Mouse (Mus musculus) urinary bladder, adult 18-20 months (tissue): ENCODE measurements around the gene Hacd3.
"Not testable (repeated sequence)": the region's sequence is repeated elsewhere in the genome, so short reads cannot be mapped to it uniquely, and the experiment has no call there.

Experiments
- DNase-seq, 2 experiments: peaks; one replicate each; pipeline ENCODE4 v3.0.0; 2022; ENCODE audit warnings: low spot score in 2 of 2, mixed read lengths in 2 of 2

Hacd3 gene

DNA sequence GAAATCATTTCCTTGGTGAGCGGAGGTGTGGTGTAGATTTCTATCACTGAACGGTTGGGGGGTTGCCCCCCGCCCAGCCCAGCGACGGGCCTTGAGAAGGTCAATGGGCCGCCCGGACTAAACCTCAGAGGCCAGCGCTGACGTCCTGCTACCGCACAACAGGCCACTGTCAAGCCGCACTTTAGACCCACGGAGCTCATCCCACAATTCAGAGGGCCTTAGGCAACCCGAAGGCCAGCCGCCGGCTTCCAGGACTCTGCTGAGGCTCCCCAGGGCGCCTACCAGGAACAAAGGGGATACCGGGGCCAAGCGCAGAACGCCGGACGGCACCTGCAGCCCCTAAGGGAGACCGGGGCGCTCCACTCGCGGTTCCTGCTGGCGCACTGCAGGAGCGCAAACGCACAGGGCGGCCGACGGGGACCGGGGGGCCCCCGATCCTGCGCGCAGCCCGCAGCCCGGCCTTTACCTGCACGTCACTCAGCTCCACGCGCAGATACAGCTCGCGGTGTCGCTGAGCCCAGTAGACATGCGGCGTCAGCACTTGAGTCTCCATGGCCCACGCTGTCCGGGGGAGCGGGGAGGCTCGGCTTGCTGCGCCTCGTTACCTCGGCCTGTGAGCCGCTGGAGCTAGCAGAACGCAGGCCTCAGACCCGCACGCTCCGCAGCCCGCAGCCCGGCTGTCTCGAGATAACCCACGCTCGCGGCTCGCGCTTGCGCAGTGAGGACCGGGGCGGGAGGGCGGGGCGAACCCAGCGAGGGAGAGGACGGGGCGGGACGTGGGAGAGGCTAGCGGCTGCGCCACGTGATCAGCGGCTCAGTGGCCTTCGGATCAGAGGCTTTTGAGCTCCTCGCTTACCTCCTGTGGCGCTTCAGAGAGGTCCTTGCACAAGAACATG lies at the start of gene Hacd3:
Gene Hacd3, minus strand, starts transcription at position 703 of the 896 bp plus-strand sequence.
- peak; percentile 78 to 85 for DNase-seq

DNA sequence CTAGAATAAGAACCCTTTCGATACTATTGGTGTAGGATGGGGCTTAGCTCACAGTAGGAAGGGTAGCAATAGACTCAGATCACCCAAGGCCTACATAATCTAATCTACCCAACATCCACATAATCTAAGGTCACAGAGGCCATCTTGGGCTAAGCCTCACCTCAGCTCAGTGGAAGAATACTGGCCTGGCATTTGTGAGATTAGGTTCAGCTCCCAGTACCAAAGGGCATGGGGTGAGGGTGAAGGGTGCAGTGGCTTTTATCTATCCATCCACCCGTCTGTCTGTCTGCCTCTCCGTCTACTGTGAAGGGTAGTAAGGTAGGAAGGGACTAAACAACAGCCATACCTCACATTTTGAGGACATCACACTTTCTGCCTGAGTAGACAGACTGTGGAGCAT lies 49.1 kb upstream of the Hacd3 start:
- DNase-seq, result no peak

DNA sequence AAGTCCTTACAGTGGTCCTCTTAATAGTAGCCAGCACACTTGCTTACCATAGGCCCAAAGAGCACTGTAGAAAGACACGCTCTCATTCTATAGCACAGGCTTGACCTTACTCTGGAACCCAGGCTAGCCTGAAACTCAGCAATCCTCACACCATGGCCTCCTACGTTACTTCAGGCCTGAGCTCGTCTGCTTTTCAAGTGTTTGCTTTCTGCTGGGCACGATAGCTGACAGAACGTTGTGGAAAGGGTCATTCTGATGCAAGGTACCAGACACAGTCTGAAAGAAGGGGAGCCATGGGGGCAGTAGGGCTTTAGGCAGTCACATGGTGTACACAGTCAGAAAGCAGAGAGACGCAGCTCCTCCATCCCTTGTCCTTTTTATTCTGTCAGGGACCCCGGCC lies 42.8 kb upstream of the Hacd3 start:
- DNase-seq, result no peak

DNA sequence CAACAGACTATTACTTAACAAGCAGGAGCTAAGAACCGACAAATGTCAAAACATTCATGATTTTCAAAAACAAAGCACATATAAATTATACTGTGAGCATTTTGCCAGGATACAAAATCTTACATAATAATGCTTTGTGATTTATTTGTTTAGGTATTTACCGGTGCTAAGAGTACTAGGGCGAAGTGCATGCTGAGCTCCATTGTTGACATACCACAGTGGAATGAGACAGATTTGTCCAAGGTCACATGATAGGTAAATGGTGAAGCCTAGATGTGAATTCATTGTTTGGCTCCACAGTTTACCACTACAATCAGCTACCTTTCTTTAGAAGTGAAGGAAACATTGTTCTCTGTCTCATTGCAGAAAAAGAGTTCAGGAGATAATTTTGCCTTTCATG lies 29.5 kb upstream of the Hacd3 start:
- no peak for DNase-seq

DNA sequence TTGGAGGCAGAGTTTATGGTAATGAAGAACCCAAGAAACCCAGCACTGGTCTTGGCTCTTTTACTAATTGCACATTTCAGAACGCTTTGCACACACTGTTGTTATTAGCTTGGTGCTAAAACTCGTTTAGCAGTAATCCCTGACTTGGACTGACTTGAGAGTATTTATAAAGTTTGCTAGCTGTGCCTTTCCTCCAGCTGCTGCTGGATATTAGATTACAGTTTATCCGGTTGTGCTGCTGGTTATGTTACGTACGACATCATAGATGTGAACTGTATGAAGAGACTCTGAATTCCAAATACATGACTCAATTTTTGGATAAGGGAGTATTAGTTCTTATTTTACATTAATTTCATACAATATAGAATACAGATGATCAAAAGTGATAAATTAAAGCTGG lies 27.9 kb upstream of the Hacd3 start:
- no peak for DNase-seq

DNA sequence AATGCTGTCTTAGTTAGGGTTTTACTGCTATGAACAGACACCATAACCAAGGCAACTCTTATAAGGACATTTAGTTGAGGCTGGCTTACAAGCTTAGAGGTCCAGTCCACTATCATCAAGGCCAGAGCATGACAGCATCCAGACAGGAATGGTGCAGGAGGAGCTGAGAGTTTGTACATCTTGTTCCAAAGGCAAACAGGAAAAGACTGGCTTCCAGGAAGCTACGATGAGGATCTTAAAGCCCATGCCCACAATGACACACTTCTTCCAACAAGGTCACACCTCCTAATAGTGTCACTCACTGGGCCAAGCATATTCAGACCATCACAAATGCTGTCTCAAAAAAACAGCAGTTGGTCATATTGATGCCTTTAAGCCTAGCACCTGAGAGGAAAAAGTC lies 25.5 kb upstream of the Hacd3 start:
- no peak for DNase-seq

DNA sequence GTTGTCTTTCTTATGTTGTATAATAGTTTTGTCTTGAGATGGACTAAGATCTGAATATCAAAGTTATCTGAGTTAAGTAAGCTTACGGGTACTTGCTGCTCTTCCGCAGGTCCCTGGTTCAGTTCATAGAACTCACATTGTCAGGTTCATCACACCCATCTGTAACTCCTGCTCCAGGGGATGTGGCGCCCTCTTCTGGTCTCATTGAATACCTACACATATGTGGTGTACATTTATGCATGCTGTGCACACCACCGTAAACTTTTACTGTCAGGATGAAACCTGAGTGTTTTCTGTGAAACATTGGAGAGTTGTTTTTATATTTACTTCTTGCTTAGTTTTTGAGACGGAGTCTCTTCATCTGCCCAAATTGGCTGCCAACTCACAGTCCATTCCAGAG lies 19.9 kb upstream of the Hacd3 start:
- DNase-seq, result no peak

DNA sequence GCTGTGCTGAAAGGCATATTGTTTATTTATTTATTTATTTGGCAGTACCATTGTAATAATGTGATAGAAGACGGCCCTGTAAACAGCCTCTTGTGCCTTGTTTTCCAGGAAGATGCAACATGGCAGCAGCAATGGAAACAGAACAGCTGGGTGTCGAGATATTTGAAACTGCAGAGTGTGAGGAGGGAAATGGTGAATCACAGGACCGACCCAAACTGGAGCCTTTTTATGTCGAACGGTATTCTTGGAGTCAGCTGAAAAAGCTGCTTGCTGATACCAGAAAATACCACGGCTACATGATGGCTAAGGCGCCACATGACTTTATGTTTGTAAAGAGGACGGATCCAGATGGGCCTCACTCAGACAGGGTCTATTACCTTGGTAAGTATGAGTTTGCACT lies 15.4 kb upstream of the Hacd3 start:
- DNase-seq, result no peak

DNA sequence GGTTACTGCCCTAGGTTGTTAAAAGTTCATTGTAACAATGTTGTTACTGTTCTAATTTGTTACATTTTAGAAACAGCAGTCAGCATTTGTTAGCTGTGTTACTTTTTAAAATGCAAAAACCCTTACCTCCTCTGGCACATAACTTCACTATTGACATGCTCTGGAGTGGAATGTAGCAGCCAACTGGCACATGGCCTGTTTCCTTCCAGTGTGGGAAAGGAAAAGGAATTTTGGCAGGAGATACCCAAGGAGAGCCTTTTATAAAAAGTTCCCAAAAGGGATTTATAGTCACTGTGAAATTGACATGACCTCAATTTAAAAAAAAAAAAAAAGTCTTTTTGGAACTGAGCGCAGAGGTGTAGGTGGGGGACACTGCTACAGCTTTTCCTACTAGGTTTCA lies 15.0 kb upstream of the Hacd3 start:
- no peak for DNase-seq

DNA sequence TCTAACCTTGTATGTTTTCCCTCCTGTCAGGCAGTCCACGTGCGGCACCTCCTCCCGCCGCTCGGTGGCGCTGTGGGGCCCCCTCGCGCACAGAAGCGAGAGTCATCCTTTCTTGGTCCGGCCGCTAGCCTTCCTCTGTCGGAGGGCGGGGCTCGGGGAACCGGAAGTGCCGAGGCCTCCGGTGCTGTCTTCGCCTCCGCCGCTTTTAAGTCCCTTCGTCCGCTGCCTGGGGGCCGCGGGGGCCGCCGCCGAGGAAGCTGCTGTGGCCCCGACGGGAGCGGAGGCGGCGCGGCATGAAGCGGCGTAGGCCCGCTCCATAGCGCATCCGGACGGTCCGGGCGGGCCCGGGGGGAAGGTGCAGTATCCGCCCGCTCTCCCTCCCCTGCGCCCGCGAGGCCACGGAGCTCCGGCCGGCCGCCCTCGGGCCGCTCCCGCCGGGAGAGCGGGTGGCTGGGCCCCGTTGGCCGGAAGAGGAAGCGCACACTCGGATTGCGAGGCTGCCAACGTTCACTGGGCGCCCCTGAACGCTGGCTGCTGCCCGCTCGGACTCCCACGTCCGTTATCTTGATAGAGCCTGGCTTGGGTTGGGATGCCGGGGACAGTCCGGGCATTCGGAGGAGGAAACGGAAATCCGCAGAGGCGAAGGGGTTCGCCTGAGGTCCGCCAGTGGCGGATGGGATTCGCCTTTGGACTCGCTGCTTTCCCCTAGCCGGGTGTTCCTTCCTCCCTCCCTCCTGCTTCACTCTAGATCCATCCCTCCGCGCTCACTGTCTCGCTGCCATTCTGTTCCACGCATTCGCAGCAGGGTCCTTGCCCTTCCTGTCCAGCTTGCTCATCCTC lies 11.0 kb upstream of the Hacd3 start, which contains the start of gene Dpp8:
Gene Dpp8, plus strand, starts transcription at position 146 of the 840 bp plus-strand sequence.
- DNase-seq, result peak; percentile 89 to 90

DNA sequence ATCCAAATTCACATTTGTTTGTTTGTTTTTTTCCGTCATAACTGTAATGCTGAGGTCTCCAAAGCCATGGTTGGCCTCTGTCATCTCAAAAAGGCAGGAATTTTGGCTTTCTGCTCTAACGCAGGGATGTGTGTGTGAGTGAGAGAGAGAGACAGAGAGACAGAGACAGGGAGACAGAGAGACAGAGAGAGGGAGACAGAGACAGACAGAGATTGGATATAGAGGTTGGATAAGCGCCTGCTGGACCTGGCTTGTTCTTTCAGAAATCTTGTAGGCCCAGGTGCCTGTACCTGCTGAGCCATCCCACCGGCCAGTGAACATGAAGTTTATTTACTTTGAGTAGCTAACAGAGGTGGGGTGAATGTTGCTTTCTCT lies 10.4 kb upstream of the Hacd3 start:
- DNase-seq, result no peak

DNA sequence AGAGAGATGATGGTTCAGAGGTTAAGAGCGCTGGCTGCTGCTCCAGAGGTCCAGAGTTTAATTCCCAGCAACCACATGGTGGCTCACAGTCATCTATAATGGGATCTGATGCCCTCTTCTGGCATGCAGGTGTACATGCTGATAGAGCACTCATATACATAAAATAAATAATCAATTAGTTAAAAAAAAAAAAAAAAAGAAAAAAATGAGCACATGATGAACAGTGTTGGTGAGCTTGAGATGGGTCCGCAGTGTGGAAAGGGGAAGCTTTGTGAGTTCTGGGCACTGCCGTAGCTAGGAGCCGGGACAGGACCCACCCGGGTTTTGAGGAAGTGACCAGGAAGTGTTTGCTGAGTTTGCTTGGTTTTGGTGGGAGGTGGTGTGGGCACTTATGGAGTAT lies 9.9 kb upstream of the Hacd3 start:
- not testable (repeated sequence) for DNase-seq

DNA sequence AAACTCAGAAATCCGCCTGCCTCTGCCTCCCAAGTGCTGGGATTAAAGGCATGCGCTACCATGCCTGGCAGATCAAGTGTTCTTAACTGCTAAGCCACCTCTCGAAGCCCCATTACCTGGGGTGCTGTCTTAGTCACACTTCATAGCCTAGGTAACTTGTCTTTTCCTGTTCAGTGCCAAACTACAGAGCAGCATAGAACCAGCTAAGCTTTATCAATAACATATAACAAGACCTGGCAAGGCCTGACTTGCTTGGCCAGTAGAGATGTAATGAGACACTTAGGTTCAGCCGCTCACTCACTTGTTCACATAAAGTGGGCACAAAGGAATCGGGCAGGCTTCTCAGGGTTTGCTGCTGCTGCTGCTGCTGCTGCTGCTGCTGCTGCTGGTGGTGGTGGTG lies 6.8 kb upstream of the Hacd3 start:
- DNase-seq, result no peak

DNA sequence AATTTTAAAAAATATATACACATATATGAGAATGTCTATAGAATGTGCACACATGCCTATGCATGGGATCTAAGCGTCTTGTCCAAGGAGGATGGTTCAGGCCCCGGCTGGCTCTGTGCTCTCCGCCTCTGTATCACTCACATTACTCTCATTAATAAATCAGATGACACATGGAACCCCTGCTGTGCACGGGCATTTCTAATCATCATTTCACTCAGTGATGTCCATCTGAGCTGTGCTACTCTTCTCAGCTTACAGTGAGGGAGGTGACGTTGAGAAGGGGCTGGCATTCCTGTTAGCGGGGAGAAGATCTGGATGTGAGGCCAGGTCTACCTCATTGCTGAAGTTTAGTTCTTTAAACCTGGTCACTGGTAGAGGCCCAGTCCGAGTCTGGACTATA lies 5.7 kb upstream of the Hacd3 start:
- no peak for DNase-seq

DNA sequence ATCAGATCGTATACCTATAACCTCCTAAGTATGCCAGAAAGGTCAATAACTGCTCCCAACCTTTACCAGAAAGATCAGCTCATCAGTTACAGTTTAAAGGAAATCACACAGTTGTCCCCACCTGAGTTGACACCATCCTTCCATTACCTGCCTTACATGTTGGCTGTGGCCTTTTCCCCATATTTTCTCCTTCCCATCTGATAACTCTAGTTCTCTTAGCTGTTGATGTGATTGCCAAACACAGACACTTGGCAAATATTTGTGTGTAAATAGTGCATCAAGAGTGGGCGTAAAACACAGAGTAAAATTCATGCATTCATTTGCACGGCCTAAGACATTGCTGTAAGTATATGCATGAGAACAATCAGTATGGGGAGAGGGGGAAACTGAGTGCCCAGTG lies 2.0 kb upstream of the Hacd3 start:
- no peak for DNase-seq

DNA sequence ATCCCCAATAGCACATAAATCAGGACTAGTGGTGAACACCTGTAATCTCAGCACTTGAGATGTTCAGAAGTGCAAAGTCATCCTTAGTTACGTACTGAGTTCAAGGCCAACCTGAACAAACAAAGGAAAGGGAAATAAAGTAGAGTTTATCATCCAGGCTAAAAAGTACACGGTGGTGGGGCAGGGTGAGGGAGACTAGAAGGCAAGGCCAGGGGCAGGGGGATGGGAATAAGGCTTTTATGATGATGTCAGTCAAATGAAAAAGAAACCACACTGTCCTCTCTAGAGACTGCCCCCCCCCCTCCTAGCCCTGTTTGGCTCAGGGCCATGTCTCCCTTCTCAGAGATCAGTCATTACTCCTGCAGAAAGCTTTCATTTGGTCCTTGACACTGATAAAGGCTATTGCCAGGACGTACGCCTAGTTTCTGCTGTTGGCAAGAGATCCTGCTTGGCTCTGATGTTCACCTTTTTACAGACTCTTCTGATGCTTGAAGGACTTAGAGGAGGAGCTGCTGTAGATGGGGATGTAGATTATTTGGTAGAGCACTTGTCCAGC lies 1.2 kb upstream of the Hacd3 start:
- no peak for DNase-seq

DNA sequence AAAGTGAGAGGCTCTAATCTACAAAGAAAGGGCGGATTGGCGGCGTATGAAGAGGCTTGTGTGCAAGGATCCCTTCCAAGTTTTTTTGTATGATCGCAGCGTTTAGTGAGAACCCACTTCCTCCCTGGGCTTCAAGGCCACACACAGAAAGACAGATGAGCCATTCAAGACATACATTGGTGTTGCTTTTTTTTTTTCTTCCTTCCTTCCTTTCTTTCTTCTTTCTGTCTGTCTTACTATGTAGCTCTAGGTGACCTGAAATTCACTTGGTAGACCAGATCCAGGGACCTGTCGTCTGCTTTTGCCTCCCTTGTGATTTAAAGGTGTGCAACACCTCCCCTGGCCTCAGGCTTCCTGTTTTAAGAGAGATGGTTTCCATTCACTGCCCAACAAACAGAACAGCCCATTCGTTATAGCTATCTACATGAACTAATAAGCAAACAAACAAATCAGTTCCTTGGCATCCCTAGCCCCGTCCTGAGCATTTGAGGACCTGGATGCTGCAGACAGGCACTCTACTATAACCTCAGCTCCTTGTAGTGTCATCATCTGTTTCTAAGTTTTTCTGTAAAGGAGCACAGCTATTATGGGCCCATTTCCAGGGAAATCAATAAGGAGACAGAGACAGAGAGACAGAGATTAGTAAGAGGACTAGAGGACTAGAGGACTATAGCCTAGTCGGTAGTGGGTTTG lies 540 bp upstream of the Hacd3 start:
- DNase-seq, result no peak

DNA sequence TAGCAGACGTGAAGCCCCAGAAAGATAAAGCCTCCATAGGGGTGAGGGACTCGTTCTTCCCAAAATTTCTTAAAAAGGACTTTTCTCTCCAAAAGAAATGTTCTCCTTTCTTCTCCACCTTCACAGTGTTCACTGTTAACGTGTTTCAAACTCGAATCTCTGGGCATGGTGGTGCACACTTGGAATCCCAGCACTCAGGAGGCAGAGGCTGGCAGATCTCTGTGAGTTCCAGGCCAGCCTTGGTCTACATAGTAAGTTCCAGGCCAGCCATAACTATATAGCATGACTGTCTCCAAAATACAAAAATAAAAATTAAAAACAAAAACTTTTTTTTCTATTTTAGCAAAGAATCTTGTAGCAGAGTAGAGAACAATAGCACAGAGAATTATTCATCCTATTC lies 1.4 kb downstream of the Hacd3 start:
- no peak for DNase-seq

DNA sequence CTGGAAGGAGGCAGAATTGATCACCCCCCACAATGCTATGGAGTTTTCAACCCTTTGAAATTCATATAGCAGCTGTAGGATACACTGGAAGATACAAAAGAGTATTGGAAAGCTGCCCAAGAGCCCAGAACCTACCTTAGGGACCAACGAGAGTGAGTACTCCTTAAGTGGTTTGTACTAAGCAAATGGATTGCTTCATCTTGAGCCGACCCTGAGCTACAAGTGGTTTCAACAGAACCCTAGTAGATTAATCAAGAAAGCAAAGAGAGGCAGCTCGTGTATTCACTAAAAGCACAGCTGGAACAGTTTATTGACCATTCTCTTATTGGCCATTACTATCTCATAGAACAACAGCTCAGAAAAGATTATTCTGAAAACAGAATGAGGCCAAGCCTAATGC lies 2.3 kb downstream of the Hacd3 start:
- DNase-seq, result no peak

DNA sequence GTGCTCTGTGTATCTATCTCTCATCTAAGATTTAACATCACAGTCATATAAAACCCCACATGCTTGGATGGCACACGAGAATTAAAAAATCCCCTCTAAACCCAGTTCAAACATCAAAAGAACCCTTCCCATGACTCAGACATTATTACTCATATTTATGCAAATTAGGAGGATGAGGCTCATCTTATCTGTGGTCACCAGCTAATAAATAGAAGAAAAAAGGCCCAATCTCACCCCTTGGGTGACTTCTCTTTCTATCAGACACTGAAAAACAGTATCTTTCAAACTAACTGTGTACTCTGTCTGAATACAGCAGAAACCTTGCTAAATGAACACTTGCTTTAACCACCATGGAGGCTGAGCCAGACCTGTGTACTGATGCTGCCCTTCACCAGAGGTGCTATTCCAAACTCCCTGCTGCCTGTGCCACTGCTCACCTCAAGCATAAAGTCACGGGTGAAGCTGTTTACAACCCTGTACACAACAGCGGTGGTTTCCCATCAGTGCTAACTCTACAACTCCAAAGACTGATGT lies 2.8 kb downstream of the Hacd3 start:
- DNase-seq, result no peak

DNA sequence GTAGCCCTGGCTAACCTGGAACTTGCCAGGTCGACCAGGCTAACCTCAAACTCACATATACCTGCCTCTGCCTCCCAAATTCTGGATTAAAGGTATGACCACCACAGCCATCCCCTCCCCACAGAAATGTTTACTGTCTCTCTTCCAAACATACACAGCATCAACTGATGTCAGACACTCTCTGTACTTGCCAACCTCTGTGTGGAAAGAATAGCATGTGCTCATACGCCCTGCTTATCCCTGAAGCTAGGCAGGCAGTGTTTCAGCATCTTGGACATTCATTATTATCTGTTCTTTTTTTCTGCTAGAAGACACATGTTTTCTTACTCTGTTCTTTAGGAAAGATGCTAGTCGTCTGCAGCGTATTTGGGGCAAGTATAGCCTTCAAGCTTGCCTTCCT lies 3.6 kb downstream of the Hacd3 start:
- no peak for DNase-seq
